Mouse (Mus musculus): Measurements from ENCODE around the gene Ripply3.

DNA sequence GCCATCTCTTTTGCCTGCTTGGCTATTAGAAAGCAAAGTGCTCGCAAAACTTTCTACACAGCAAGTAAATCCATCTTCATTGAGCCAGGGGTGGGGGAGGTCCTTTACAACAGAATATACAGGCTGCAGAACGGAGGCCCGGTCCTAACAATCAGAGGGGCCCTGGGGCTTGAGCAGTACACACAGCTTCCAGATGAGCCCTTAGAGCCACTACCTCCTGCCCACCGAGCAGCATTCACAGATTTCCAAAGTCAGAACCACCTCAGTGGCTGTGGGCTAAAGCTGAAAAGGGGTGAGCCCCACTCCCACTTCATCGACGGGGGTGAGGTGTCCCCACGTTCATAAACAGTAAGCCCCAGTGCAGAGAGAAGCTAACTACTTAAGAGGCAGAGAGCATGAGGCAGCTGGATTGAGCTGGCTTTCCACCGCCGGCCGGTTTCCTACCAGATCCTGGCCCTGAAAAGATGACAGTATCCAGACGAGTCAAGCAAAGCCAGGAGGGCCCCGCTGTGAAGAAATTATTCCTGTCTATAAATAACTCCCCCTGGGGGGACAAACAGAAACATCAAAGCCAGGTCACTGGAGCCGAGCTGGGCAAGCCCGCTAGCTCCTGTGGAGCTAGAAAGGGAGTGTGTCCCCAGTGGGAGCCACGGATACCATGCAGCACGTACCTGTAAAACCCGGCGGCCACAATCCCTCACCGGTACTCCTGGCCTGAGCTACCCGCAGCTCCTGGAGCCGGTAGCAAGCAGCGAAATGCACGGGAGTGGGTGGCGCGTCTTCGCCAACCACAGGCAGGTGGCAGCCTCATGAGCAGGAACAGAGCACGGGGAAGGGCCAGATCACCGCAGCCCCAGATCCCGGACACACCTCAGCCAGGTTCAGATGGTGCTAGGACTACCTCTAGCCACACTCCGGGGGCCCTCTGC lies 25.7 kb upstream of the Ripply3 start:
- TF ChIP-seq CTCF (IDR thresholded peaks at IDR 0.05; ENCODE audit: extremely low read depth, insufficient read length, insufficient replicate concordance, low read depth, low read length) (0 out of 2 replicates have a peak, but pooled peaks have one; percentile 2), POLR2A (IDR thresholded peaks at IDR 0.05; ENCODE audit: low read depth, low read length) (no peak)
